Mouse (Mus musculus): ENCODE data around the gene Olfr108.

GRCm38 (mm10) chr17:37458616-37459015, 13.3 kb downstream of the Olfr108 start, which contains the start of gene Olfr109:
- TF ChIP-seq POLR2A (IDR thresholded peaks at IDR 0.05; ENCODE audit: control insufficient read depth, extremely low read depth, insufficient read depth, low read length, poor library complexity) (no peak), CTCF (IDR thresholded peaks at IDR 0.05; ENCODE audit: borderline replicate concordance, control insufficient read depth, extremely low read depth, insufficient read depth, low read length, poor library complexity) (no peak)

Data from thymus, adult 2 months (tissue).